Mouse (Mus musculus): ENCODE results near the gene Gyg. TPM values are rescaled to one million over a fixed set of nuclear protein-coding genes. Genes with fewer than 3 reads are reported as not detected.

Gyg gene
- total RNA-seq, 1 experiment from 2014 or later = 34.1 TPM

- no peak for ATAC-seq (replicated peaks; ENCODE audit: low read depth, poor library complexity, severe bottlenecking)
Measured at GRCm38 (mm10) chr3:20133745-20134144, 21.4 kb downstream of the Gyg start.

GRCm38 (mm10) chr3:20132731-20133130, 22.4 kb downstream of the Gyg start:
- no peak for ATAC-seq (replicated peaks; ENCODE audit: low read depth, poor library complexity, severe bottlenecking)

- ATAC-seq (replicated peaks; ENCODE audit: low read depth, poor library complexity, severe bottlenecking) = no peak
Measured at GRCm38 (mm10) chr3:20131350-20131720, 23.8 kb downstream of the Gyg start.

- ATAC-seq (replicated peaks; ENCODE audit: low read depth, poor library complexity, severe bottlenecking) = peak; percentile 37; the same call in 1 of the 2 replicates
Measured at GRCm38 (mm10) chr3:20130456-20131349, 24.4 kb downstream of the Gyg start.

- 0 out of 2 replicates have a peak, but pooled peaks have one; percentile 26 for ATAC-seq (replicated peaks; ENCODE audit: low read depth, poor library complexity, severe bottlenecking)
Measured at GRCm38 (mm10) chr3:20129491-20129890, 25.6 kb downstream of the Gyg start.

GRCm38 (mm10) chr3:20127047-20127595, 28.0 kb downstream of the Gyg start:
- peak; percentile 77 for ATAC-seq (replicated peaks; ENCODE audit: low read depth, poor library complexity, severe bottlenecking)

GRCm38 (mm10) chr3:20125604-20126003, 29.5 kb downstream of the Gyg start:
- no peak for ATAC-seq (replicated peaks; ENCODE audit: low read depth, poor library complexity, severe bottlenecking)

GRCm38 (mm10) chr3:20121582-20121981, 33.5 kb downstream of the Gyg start:
- ATAC-seq (replicated peaks; ENCODE audit: low read depth, poor library complexity, severe bottlenecking) = peak; percentile 87

GRCm38 (mm10) chr3:20119686-20120244, 35.4 kb downstream of the Gyg start:
- no peak for ATAC-seq (replicated peaks; ENCODE audit: low read depth, poor library complexity, severe bottlenecking)

GRCm38 (mm10) chr3:20119044-20119591, 36.0 kb downstream of the Gyg start:
- ATAC-seq (replicated peaks; ENCODE audit: low read depth, poor library complexity, severe bottlenecking) = no peak

- ATAC-seq (replicated peaks; ENCODE audit: low read depth, poor library complexity, severe bottlenecking) = no peak
Measured at GRCm38 (mm10) chr3:20111913-20112312, 43.2 kb downstream of the Gyg start.

GRCm38 (mm10) chr3:20108881-20109280, 46.2 kb downstream of the Gyg start:
- ATAC-seq (replicated peaks; ENCODE audit: low read depth, poor library complexity, severe bottlenecking) = no peak

GRCm38 (mm10) chr3:20104776-20105175, 50.3 kb downstream of the Gyg start:
- peak; percentile 93 for ATAC-seq (replicated peaks; ENCODE audit: low read depth, poor library complexity, severe bottlenecking)

- ATAC-seq (replicated peaks; ENCODE audit: low read depth, poor library complexity, severe bottlenecking) = peak; percentile 67
Measured at GRCm38 (mm10) chr3:20104318-20104717, 50.8 kb downstream of the Gyg start.

- ATAC-seq (replicated peaks; ENCODE audit: low read depth, poor library complexity, severe bottlenecking) = no peak
Measured at GRCm38 (mm10) chr3:20103830-20104229, 51.3 kb downstream of the Gyg start.

- no peak for ATAC-seq (replicated peaks; ENCODE audit: low read depth, poor library complexity, severe bottlenecking)
Measured at GRCm38 (mm10) chr3:20082161-20082560, 73.0 kb downstream of the Gyg start.

- ATAC-seq (replicated peaks; ENCODE audit: low read depth, poor library complexity, severe bottlenecking) = peak; percentile 74
Measured at GRCm38 (mm10) chr3:20076145-20077053, 78.7 kb downstream of the Gyg start.

All from common myeloid progenitor, adult 5-6 weeks (primary cell).